Mouse (Mus musculus) liver, embryonic 13.5 days (tissue): ENCODE data around the gene Dnajb14. TPM values are rescaled to one million over a fixed set of nuclear protein-coding genes. Genes with fewer than 3 reads are reported as not detected.

Experiments
- ATAC-seq: fragments of 200-750 bp; cut with Nextera tagmentation; 2 replicates; pipeline ENCODE4 v1.8.0; 2017; ENCODE audit warnings: low read depth, mild to moderate bottlenecking, moderate number of reproducible peaks, moderate library complexity
- DNase-seq: peaks from one replicate; pipeline ENCODE4 v3.0.0; 2022
- H3K27ac ChIP-seq: fragments of 300-500 bp; sonication (generic); 2 replicates; pipeline ENCODE4 v1.5.1; 2015; ENCODE audit warnings: moderate library complexity, mild to moderate bottlenecking, inconsistent platforms
- H3K27me3 ChIP-seq: fragments of 300-500 bp; sonication (generic); 2 replicates; pipeline ENCODE4 v1.6.1; 2015; ENCODE audit warnings: mild to moderate bottlenecking, inconsistent platforms
- H3K36me3 ChIP-seq: fragments of 300-500 bp; sonication (generic); 2 replicates; pipeline ENCODE4 v1.6.1; 2015; ENCODE audit warnings: mild to moderate bottlenecking, inconsistent platforms
- H3K4me1 ChIP-seq: fragments of 300-500 bp; sonication (generic); replicated peaks from 2 replicates; pipeline ENCODE4 v1.6.1; 2015; ENCODE audit warnings: inconsistent platforms
- H3K4me2 ChIP-seq: fragments of 300-500 bp; sonication (generic); 2 replicates; pipeline ENCODE4 v1.6.1; 2015; ENCODE audit warnings: inconsistent platforms, mild to moderate bottlenecking, moderate library complexity
- H3K4me3 ChIP-seq: fragments of 300-500 bp; sonication (generic); replicated peaks from 2 replicates; pipeline ENCODE4 v1.5.1; 2015; ENCODE audit warnings: mild to moderate bottlenecking, inconsistent platforms
- H3K9ac ChIP-seq: fragments of 300-500 bp; sonication (generic); 2 replicates; pipeline ENCODE4 v1.6.1; 2015; ENCODE audit warnings: mild to moderate bottlenecking, inconsistent platforms
- H3K9me3 ChIP-seq: fragments of 300-500 bp; sonication (generic); replicated peaks from 2 replicates; pipeline ENCODE4 v1.6.1; 2016; ENCODE audit warnings: inconsistent platforms
- WGBS: fragments of 180-500 bp; shearing (Covaris S2); methylation state at CpG from one replicate; pipeline ENCODE4 v1.1.7; 2015; ENCODE audit not compliant: insufficient replicate concordance; 5-methylcytosine and 5-hydroxymethylcytosine counted together
- polyA plus RNA-seq: library from polyadenylated mRNA; unstranded; fragments of >200 nt; fragmentation: Nextera tagmentation; extraction: Ambion mirVana; gene quantifications from 2 replicates; pipeline ENCODE4 v1.2.1, GENCODE M21; 2015

Dnajb14 gene
- polyA plus RNA-seq = 5.7 and 6.0 TPM in 2 replicates

GRCm38 (mm10) chr3:137867437-137868093 is at the start of gene Dnajb14:
TSS of gene Dnajb14 (plus strand) at chr3:137867675.
- ATAC-seq (peak; percentile 66), DNase-seq (peak; percentile 65)
- no peaks in the 10 kb centered on the region for H3K9me3 ChIP-seq
- peak within 1 kb of the TSS; percentile 98 for H3K4me2 ChIP-seq
- peaks cover 33% of the 10 kb centered on the region for H3K4me1 ChIP-seq
- under 1% methylated on average over 57 of the region's 94 CpGs for WGBS
- peaks cover 13% of the 10 kb centered on the region for H3K36me3 ChIP-seq
- peak within 1 kb of the TSS; percentile 88 for H3K4me3 ChIP-seq
- peak within 1 kb of the TSS; percentile 97 for H3K9ac ChIP-seq
- no peaks in the 10 kb centered on the region for H3K27me3 ChIP-seq
- H3K27ac ChIP-seq = peak within 1 kb of the TSS; percentile 97

- no peak for DNase-seq
- Histone ChIP-seq H3K9me3 (no peaks in the 10 kb centered on the region), H3K27me3 (no peaks in the 10 kb centered on the region), H3K9ac (no peak overlapping the region), H3K4me2 (no peak overlapping the region), H3K36me3 (no peaks in the 10 kb centered on the region), H3K27ac (no peak overlapping the region), H3K4me1 (no peaks in the 10 kb centered on the region), H3K4me3 (no peak overlapping the region)
- no peak for ATAC-seq
- WGBS = 37% methylated on average over 4 of the region's 4 CpGs
These were observed 48.8 kb upstream of the Dnajb14 start for GRCm38 (mm10) chr3:137818713-137819112.

DNA sequence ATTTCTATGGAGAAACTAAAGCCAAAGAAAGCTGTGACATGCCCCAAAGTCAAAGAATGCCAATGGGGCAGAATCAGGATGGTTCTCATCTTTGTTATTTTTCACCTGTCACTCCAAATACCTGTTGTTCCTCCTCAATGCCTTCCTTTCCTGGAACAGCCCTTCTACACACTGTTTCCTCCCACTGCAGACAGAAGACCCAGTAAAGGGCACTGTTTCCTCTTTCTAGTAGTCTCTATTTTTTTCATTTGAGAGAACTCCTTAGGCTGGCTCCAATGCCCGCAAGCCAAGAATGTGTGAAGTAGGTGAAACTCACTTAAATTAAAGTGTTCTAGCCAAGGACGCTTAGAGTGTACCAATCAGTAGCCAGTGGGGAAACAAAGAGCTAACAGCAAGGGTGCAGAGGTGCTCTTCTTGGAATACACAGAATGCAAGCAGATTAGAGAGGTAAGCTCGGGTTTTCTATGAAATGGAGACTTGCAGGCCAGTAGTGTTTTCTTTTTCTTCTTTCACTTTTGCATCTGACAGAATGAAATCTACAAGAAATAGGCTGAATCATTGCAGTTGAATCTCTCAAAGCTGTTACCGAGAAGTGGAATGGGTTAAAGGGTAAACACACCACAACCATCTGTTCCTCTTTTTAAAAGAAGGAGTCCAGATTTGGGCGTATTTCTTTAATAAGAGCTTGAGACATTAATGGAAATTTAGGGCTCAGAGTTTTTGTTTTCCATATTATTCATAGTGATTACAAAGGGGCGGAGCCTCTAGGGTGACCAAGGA is 46.6 kb upstream of the Dnajb14 start:
- DNase-seq (no peak), ATAC-seq (no peak)
- 49% methylated on average over 6 of the region's 6 CpGs for WGBS
- H3K4me3 ChIP-seq = no peak overlapping the region
- H3K4me1 ChIP-seq = no peaks in the 10 kb centered on the region
- no peaks in the 10 kb centered on the region for H3K27me3 ChIP-seq
- H3K9ac ChIP-seq = no peak overlapping the region
- H3K27ac ChIP-seq = no peak overlapping the region
- H3K9me3 ChIP-seq = no peaks in the 10 kb centered on the region
- no peaks in the 10 kb centered on the region for H3K36me3 ChIP-seq
- H3K4me2 ChIP-seq = no peak overlapping the region

- Histone ChIP-seq H3K4me3 (no peak overlapping the region), H3K4me2 (no peak overlapping the region), H3K9ac (no peak overlapping the region), H3K36me3 (no peaks in the 10 kb centered on the region), H3K27me3 (no peaks in the 10 kb centered on the region), H3K4me1 (no peaks in the 10 kb centered on the region), H3K9me3 (no peaks in the 10 kb centered on the region), H3K27ac (no peak overlapping the region)
- no peak for ATAC-seq
- DNase-seq = no peak
- 52% methylated on average over 3 of the region's 3 CpGs for WGBS
These were observed 44.2 kb upstream of the Dnajb14 start for GRCm38 (mm10) chr3:137823317-137823716.

- Histone ChIP-seq H3K4me2 (no peak overlapping the region), H3K36me3 (no peaks in the 10 kb centered on the region), H3K4me1 (no peaks in the 10 kb centered on the region), H3K9me3 (no peaks in the 10 kb centered on the region), H3K4me3 (no peak overlapping the region), H3K27ac (no peak overlapping the region), H3K9ac (no peak overlapping the region), H3K27me3 (no peaks in the 10 kb centered on the region)
- DNase-seq (no peak), ATAC-seq (peak; percentile 55)
- WGBS = 15% methylated on average over 11 of the region's 11 CpGs
These were observed 39.8 kb upstream of the Dnajb14 start for GRCm38 (mm10) chr3:137827678-137828077.

GRCm38 (mm10) chr3:137831156-137831555 is 36.3 kb upstream of the Dnajb14 start:
- 48% methylated on average over 2 of the region's 2 CpGs for WGBS
- DNase-seq = no peak

GRCm38 (mm10) chr3:137833128-137833527 is 34.3 kb upstream of the Dnajb14 start:
- Histone ChIP-seq H3K9me3 (no peaks in the 10 kb centered on the region), H3K4me2 (no peak overlapping the region), H3K27me3 (no peaks in the 10 kb centered on the region), H3K4me3 (no peak overlapping the region), H3K36me3 (no peaks in the 10 kb centered on the region), H3K27ac (no peak overlapping the region), H3K9ac (no peak overlapping the region), H3K4me1 (no peaks in the 10 kb centered on the region)
- ATAC-seq (no peak), DNase-seq (no peak)

More at GRCm38 (mm10) chr3:137831156-137831555, 36.3 kb upstream of the Dnajb14 start:
- no peak overlapping the region for H3K4me3 ChIP-seq
- no peak overlapping the region for H3K27ac ChIP-seq
- no peaks in the 10 kb centered on the region for H3K27me3 ChIP-seq
- H3K4me1 ChIP-seq = no peaks in the 10 kb centered on the region
- ATAC-seq = no peak
- H3K4me2 ChIP-seq = no peak overlapping the region
- no peaks in the 10 kb centered on the region for H3K36me3 ChIP-seq
- H3K9ac ChIP-seq = no peak overlapping the region
- no peaks in the 10 kb centered on the region for H3K9me3 ChIP-seq

- 76% methylated on average over 4 of the region's 4 CpGs for WGBS
- no peak overlapping the region for H3K27ac ChIP-seq
- H3K27me3 ChIP-seq = no peaks in the 10 kb centered on the region
- ATAC-seq = no peak
- H3K9me3 ChIP-seq = no peaks in the 10 kb centered on the region
- no peak overlapping the region for H3K4me3 ChIP-seq
- no peaks in the 10 kb centered on the region for H3K4me1 ChIP-seq
- H3K36me3 ChIP-seq = no peaks in the 10 kb centered on the region
- H3K9ac ChIP-seq = no peak overlapping the region
- no peak for DNase-seq
- no peak overlapping the region for H3K4me2 ChIP-seq
These were observed 33.8 kb upstream of the Dnajb14 start for GRCm38 (mm10) chr3:137833698-137834097.

- ATAC-seq (no peak), DNase-seq (no peak)
- no peak overlapping the region for H3K27ac ChIP-seq
- no peak overlapping the region for H3K4me3 ChIP-seq
- H3K27me3 ChIP-seq = no peaks in the 10 kb centered on the region
- H3K36me3 ChIP-seq = no peaks in the 10 kb centered on the region
- H3K4me1 ChIP-seq = no peaks in the 10 kb centered on the region
- H3K9ac ChIP-seq = no peak overlapping the region
- no peaks in the 10 kb centered on the region for H3K9me3 ChIP-seq
- H3K4me2 ChIP-seq = no peak overlapping the region
- WGBS = 70% methylated on average over 1 of the region's 1 CpGs
These were observed 30.9 kb upstream of the Dnajb14 start for GRCm38 (mm10) chr3:137836543-137836942.

- ATAC-seq = no peak
- Histone ChIP-seq H3K9me3 (no peaks in the 10 kb centered on the region), H3K9ac (no peak overlapping the region), H3K4me1 (peaks cover 4% of the 10 kb centered on the region; the same call in 1 of the 2 replicates), H3K4me3 (no peak overlapping the region), H3K4me2 (no peak overlapping the region), H3K36me3 (no peaks in the 10 kb centered on the region), H3K27me3 (no peaks in the 10 kb centered on the region), H3K27ac (no peak overlapping the region)
- no peak for DNase-seq
These were observed 29.3 kb upstream of the Dnajb14 start for GRCm38 (mm10) chr3:137838160-137838559.

DNA sequence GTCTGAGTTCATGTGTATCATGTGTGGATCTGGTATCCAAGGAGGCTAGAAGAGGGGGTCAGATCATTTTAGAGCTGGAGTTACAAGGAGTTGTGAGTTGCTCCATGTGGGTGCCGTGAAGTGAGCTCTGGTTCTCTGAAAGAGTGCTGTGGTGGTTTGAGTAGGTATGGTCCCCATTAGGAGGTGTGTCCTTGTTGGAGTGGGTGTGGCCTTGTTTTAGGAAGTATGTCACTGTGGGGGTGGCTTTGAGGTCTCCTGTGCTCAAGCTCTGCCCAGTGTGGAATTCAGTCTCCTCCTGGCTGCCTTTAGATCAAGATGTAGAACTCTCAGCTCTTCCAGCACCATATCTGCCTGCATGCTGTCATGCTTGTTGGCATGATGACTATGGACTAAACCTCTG is 24.5 kb upstream of the Dnajb14 start:
- Histone ChIP-seq H3K4me1 (peaks cover 22% of the 10 kb centered on the region), H3K9me3 (no peaks in the 10 kb centered on the region), H3K4me3 (no peak overlapping the region), H3K36me3 (no peaks in the 10 kb centered on the region), H3K27ac (no peak overlapping the region), H3K9ac (no peak overlapping the region), H3K27me3 (no peaks in the 10 kb centered on the region), H3K4me2 (no peak overlapping the region)
- peak; percentile 70 for ATAC-seq
- DNase-seq = no peak
- WGBS = 84% methylated on average over 1 of the region's 1 CpGs

DNA sequence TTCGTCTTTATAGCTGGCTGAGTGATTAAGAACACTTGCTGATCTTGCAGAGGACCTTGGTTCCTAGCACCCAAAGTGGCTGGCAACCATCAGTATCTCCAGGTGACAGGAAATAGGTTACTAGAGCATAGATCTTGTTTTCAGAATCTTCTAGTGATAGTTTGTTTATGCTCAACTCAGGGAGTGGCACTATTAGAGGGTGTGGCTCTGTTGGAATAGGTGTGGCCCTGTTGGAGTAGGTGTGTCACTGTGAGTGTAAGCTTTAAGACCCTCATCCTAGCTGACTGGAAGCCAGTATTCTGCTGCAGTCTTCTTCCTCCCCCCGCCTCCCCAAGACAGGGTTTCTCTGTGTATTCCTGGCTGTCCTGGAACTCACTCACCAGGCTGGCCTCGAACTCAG is 23.2 kb upstream of the Dnajb14 start:
- no peak for DNase-seq
- peak; percentile 86 for ATAC-seq

More for the DNA sequence above, 23.2 kb upstream of the Dnajb14 start:
- no peaks in the 10 kb centered on the region for H3K36me3 ChIP-seq
- H3K27me3 ChIP-seq = no peaks in the 10 kb centered on the region
- H3K9me3 ChIP-seq = no peaks in the 10 kb centered on the region
- peak overlapping the region; percentile 43; the same call in 1 of the 2 replicates for H3K27ac ChIP-seq
- H3K9ac ChIP-seq = no peak overlapping the region
- H3K4me2 ChIP-seq = peak overlapping the region; percentile 32
- 78% methylated on average over 3 of the region's 3 CpGs for WGBS
- H3K4me1 ChIP-seq = peaks cover 22% of the 10 kb centered on the region
- H3K4me3 ChIP-seq = no peak overlapping the region
